12 mouse cellular contexts compared by ENCODE assay signal in genomic region chr12:116586167-116586566, GRCm38 (mm10).
"Had no signal": no experiment of that assay in that cellular context is flagged by ENCODE, and none has a peak within 500 bp of the region (broad histone marks: within the 10 kb centered on the region; RNA-seq: fewer than 3 reads in every experiment).

No protein-coding gene starts in this region.

- H3K9ac ChIP-seq: liver, embryonic 15.5 days; midbrain, embryonic 12.5 days had no signal

- DNase-seq: kidney, adult 18-20 months; kidney, postnatal 10 days; kidney, postnatal 4 days; left cerebral cortex, postnatal 4 days; right cerebral cortex, postnatal 14 days; thymus, postnatal 4 days had no signal

- ATAC-seq: hindbrain, embryonic 16.5 days; inflammation-experienced regulatory T-cells, adult 6 months had no signal

- H3K27ac ChIP-seq: layer of hippocampus, adult 2 months; liver, embryonic 15.5 days; midbrain, embryonic 12.5 days had no signal

- H3K9me3 ChIP-seq: liver, embryonic 15.5 days; midbrain, embryonic 12.5 days had no signal

- H3K36me3 ChIP-seq: liver, embryonic 15.5 days; midbrain, embryonic 12.5 days had no signal

- H3K4me1 ChIP-seq: liver, embryonic 15.5 days had no signal

- H3K27me3 ChIP-seq: liver, embryonic 15.5 days; midbrain, embryonic 12.5 days had no signal

- H3K4me3 ChIP-seq: layer of hippocampus, adult 2 months; liver, embryonic 15.5 days; midbrain, embryonic 12.5 days had no signal

- H3K4me2 ChIP-seq: liver, embryonic 11.5 days; liver, embryonic 15.5 days; midbrain, embryonic 12.5 days had no signal
